Mouse (Mus musculus) adrenal gland, adult 8-10 months (tissue): ENCODE results near the gene Slc2a2. TPM values are rescaled to one million over a fixed set of nuclear protein-coding genes. Genes with fewer than 3 reads are reported as not detected.

Source experiments
- DNase-seq: peaks from one replicate; pipeline ENCODE4 v3.0.0; 2022
- total RNA-seq, 4 experiments: library from RNA; stranded (reverse); gene quantifications; 2 replicates each; pipeline ENCODE4 v1.2.4; 2022

The Slc2a2 gene
- under 1 TPM in 1 of 4 experiments, not detected in 3; 0.40 TPM for total RNA-seq

GRCm38 (mm10) chr3:28697797-28698196 lies at the start of gene Slc2a2:
Gene Slc2a2, plus strand, starts transcription at chr3:28697903.
- DNase-seq, result no peak

DNA sequence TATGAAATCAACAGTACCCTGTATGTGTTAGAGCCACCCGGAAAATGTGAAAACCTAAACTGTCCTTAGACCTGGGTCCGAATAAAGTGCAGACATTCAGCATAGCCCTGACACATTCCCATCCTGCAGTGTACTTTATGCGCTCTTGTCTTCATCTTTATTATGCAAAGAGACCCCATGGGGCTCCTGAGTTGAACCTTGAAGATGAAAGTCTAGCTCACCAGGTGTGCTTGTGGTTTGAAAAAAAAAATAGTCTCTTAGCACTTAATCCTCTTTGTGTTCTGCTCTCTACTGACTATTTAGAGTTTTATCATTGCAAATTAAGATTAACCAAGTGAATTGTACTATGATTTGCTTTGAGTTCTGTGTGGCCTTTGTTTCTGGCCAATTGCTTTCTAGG lies 45.1 kb upstream of the Slc2a2 start:
- DNase-seq, result no peak

DNA sequence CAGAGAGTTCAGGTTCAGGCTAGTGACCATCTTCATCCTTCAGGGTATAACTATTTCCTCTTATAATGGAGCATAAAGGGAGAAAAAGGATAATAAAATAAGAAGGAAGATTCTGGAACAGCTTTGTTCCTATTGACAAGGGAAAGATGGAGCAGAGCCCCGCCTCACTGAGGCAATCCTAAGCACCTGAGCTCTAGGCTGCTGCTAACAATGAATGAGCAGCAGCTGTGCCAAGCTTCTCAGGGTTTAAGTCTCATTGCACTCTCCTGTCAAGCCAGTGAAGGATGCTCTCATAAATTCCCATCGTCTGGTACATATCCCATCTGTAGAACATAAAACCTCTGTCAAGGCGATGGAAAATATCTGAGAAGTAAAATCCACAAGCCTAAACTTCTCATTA lies 44.7 kb upstream of the Slc2a2 start:
- no peak for DNase-seq

- DNase-seq, result no peak
These were observed 43.0 kb upstream of the Slc2a2 start for GRCm38 (mm10) chr3:28654740-28655139.

- no peak for DNase-seq
These were observed 39.4 kb upstream of the Slc2a2 start for GRCm38 (mm10) chr3:28658349-28658748.

DNA sequence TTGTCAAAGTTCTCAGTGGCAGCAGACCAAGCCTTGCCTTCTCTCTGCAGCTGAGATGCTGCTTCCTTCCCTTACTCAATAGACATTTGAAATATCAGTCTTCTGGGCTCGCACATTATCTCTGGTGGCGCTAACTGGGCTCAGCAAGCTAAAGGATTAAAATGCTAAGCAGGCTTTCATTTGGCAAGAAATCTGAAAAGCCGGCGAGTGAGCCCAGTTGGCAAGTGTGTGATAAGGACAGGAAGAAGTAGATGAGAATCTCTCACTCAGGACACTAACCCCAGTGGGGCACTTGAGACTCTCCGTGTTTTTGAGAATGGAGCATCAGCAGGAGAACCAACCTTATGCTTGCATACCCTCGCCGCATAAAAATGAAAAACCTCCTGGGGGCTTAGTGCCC lies 16.9 kb upstream of the Slc2a2 start:
- no peak for DNase-seq

DNA sequence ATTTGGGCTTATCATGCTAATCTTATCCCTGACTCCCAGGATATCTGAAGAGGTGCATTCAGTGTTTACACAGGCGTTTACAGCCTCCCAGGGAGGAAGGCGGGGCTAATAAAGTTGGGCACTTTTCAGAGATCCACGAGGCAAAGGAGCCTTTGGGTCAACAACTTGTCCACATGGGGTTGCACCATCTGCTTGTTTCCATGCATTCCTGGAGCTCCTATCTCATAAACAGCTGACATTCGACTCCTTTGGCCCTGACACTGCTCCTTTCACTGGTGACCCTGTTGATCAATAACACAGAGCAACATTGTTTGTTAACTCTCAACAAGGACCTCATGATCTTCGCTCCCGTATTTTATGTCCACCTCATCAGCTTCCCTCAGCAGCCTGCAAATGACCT lies 15.8 kb upstream of the Slc2a2 start:
- DNase-seq, result no peak

DNA sequence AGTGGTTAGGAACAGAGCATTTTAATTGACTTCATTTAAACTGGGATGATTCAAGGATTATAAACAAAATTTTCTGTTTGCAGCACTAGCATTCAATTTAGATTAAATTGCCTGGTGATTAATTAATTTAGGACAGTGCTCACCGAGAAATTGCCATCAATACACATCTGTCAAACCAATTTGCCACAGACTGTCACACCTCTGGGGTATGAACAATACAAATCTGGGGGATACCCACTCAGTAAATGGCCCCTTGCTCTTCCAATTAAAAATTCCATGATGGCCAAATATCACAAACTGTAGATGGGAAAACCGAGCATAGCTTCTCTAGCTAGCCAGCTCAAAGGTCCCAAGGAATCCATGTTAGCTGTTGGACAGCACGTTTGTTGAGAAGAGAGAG lies 15.3 kb upstream of the Slc2a2 start:
- no peak for DNase-seq

- DNase-seq, result no peak
These were observed 12.2 kb upstream of the Slc2a2 start for GRCm38 (mm10) chr3:28685510-28685909.

DNA sequence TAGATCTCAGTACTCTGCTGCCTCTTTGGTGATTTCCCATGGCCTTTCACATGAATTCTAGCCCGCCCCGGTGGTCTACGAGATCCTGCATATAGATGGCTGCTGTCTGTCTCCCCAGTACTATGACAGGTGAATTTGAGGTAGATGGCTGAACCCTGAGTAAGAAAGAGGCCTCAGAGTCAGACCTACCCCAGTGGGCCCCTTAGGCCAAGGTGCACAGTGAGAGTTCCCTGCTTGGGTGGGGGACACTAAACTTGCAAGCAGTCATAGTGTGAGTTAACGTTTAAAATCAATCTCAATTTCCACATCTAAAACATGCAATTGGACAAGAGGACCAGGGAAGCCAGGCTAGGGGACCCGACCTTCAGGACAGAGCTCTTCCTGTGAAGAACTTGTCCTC lies 2.9 kb upstream of the Slc2a2 start:
- no peak for DNase-seq

DNA sequence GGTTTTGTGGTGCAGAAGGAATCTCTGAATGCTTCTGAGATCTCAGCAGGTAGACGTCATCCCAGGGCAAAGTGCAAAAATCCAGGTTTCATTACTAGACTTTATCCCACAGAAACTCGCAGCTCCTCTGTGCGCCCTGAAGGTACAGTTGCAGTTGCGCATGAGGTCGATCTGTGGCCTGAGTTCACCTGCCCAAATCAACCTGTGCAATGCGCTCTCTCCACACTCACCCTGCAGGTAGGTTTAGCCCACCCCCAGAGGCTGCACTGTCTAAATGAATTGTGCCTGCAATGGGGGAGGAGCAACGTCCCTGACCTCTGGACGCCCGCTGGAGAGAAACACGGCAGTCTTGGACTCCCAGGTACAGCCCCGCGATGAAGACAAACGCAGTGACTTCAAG lies 2.1 kb upstream of the Slc2a2 start:
- DNase-seq, result no peak

DNA sequence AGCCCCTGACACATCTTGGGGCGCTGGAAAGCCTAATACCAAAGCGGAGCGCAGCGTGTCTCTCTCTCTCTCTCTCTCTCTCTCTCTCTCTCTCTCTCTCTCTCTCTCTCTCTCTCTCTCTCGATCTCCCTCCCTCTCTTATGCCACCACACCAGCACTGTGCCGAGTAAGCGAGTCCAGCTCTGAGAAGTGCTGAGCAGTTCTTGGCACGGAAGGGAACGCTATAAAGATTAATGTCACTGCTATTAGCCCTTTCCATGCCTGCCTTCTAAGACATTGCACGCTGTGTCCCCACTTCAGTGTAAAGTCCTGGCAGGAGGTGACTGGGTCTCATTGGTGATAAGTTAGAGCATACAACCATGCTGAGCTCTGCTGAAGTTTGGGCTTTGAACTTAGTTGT lies 1.5 kb upstream of the Slc2a2 start:
- DNase-seq, result no peak

DNA sequence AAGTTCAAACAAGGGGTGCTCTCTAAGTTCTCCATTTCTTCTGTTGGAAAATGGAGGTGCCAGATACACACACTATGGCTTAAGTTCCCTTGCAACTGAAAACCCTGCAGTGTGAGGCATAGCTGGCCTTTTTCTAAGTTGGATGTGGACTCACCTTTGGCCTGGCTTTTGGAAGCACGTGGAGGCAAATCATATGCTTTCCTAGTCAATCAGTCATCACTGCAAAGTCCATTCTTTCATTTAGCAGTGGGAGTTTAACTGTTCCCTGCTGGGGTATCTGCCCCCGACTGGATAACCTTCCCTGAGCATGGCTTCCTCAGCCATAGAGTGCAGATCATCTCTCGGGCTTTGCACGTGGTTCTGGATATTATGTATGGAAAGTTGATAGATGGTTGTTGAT lies 1.9 kb downstream of the Slc2a2 start:
- no peak for DNase-seq

DNA sequence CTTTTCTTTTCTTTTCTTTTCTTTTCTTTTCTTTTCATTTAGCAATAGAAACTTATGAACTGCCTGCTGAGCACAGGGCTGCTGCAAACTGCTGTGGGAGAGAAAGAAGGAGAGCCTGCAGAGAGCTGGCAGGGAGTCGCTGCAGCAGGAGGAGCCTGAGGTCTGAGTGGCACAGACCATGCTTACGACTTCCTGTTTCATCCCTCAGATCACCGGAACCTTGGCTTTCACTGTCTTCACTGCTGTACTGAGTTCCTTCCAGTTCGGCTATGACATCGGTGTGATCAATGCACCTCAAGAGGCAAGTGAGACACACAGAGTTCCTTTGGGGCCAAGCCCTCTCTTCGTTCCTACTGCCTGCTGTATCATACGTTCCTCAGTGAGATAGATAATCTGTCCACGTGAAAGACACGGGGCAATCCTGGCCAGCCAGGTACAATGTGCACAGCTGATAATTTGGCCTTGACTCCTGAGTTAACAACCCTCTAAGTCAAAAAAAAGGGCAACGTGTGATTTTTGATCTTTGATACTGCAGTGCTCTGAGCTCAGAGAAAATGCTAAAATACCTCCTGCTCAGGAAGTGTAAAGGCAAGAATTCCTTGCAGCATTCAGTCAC lies 7.9 kb downstream of the Slc2a2 start:
- no peak for DNase-seq

GRCm38 (mm10) chr3:28706736-28707135 lies 9.0 kb downstream of the Slc2a2 start:
- DNase-seq, result no peak

- no peak for DNase-seq
These were observed 12.0 kb downstream of the Slc2a2 start for GRCm38 (mm10) chr3:28709740-28710139.

GRCm38 (mm10) chr3:28713913-28714698 lies 16.4 kb downstream of the Slc2a2 start:
- no peak for DNase-seq

GRCm38 (mm10) chr3:28718521-28718920 lies 20.8 kb downstream of the Slc2a2 start:
- no peak for DNase-seq

GRCm38 (mm10) chr3:28721218-28721617 lies 23.5 kb downstream of the Slc2a2 start:
- DNase-seq, result no peak

GRCm38 (mm10) chr3:28721838-28722237 lies 24.1 kb downstream of the Slc2a2 start:
- DNase-seq, result no peak

GRCm38 (mm10) chr3:28722531-28722930 lies 24.8 kb downstream of the Slc2a2 start:
- DNase-seq, result no peak

DNA sequence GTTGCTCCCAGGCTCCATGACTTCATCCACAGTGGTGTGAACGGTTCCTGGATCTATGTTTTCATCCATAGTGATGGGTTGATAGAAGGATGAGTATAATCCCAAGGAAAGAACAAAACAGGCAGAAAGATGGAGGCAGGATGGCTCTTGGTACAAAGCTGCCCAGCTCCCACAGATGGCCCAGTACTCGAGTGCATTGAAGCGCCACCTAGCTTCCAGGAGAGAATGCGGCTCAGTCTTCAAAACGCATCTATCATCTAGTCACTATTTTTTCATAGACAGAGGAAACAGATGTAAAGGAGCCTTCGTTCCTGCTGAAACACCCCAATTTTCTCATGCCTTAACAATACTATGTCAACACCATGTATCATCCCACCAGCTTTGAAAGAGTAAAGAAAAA lies 25.8 kb downstream of the Slc2a2 start:
- no peak for DNase-seq

DNA sequence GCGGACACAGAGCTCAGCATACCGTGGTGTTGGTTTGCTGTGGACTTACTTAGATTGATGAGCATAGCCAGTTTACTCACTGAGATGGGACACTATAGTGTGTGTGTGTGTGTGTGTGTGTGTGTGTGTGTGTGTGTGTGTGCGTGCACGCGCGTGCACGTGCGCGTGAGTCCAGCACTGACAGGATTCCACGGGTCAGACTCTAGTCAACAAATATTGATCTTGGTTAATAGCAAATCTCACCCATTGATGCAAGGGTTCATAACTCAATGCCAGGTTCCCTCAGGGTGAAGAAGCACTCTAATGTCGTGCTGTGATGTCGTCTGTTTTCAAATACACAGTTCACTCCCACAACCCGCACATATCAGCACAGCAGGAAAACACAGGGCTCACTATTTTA lies 27.5 kb downstream of the Slc2a2 start:
- DNase-seq, result no peak

- DNase-seq, result no peak
These were observed 28.7 kb downstream of the Slc2a2 start for GRCm38 (mm10) chr3:28726356-28726755.
